Mouse (Mus musculus): ENCODE results near the gene Stard13. TPM values are rescaled to one million over a fixed set of nuclear protein-coding genes. Genes with fewer than 3 reads are reported as not detected.

The Stard13 gene
- total RNA-seq, 1 experiment = 6.8 TPM

DNA sequence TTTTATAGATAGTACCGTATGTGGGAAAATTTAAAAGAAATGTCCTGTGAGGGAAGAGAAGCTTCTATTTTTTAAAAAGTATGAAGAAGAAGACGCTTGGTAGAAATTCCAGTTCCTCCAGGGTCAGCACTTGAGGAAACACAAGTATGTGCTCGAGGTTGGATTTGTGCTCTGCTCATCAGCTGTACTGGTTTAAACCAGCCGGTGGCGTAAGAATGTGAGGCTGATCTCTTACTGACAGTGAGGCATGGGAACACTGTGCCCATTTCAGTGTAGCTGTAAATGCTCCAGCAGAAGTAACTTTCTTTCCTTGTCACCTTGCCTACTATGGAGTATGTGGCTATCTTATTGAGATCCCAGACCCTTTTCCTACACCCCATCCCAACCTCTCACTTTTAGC is 180.4 kb downstream of the Stard13 start:
- Histone ChIP-seq H3K27ac (ENCODE audit: insufficient read depth, low read depth, low read length, poor library complexity, severe bottlenecking) (no peak overlapping the region), H3K4me3 (ENCODE audit: insufficient read depth in 1 of 2, low read depth in 1 of 2, low read length in 2 of 2, poor library complexity in 1 of 2, severe bottlenecking in 1 of 2) (no peak overlapping the region), H3K9ac (ENCODE audit: insufficient read depth, low read depth, low read length, poor library complexity, severe bottlenecking) (no peak overlapping the region), H3K9me3 (ENCODE audit: control insufficient read depth, insufficient read depth, low read depth, low read length) (no peaks in the 10 kb centered on the region), H3K4me1 (ENCODE audit: control insufficient read depth in 2 of 2, insufficient read depth in 2 of 2, low read length in 2 of 2, poor library complexity in 1 of 2) (peaks cover 0 to 2% of the 10 kb centered on the region in 2 experiments; a peak in 1 of 4 replicates), H3K36me3 (ENCODE audit: control insufficient read depth, insufficient read depth, low read length, poor library complexity, severe bottlenecking) (no peaks in the 10 kb centered on the region)
- in situ Hi-C loops (cut with MboI; ENCODE audit: low sequenced_read_pairs in 2 of 2, unreplicated experiment in 2 of 2) = no loop called here
- TF ChIP-seq ZC3H11A (IDR thresholded peaks at IDR 0.05; ENCODE audit: borderline replicate concordance, low read depth, low read length) (no peak), MAFK (IDR thresholded peaks at IDR 0.05; ENCODE audit: insufficient read depth, low read depth, low read length) (no peak), ZNF384 (IDR thresholded peaks at IDR 0.05; ENCODE audit: low read depth, low read length) (no peak), CHD2 (IDR thresholded peaks at IDR 0.05; ENCODE audit: low read depth, low read length) (no peak), HCFC1 (IDR thresholded peaks at IDR 0.05; ENCODE audit: borderline replicate concordance, insufficient read depth, low read length) (no peak)
- DNase-seq (ENCODE audit: low read depth, low spot score) = no peak

DNA sequence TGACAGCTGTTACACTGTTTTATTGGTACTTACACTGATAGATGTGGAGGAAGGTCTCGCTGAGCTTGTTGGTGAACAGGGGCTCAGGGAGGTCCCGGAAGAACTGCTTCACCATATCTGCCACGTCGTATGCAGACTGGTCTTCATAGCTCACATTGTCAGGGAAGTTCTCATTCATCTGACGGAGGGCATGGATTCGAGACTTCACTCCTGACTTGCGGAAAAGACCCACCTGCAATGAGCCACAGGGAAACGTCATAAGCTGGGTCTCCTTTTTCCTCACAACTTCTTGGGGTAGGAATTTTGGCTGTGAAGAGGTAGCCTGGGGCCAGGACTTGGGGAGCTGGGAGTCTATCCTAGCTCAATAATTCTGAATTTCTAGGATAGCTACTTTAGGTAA is 181.3 kb downstream of the Stard13 start:
- no peak overlapping the region for H3K27ac ChIP-seq (ENCODE audit: insufficient read depth, low read depth, low read length, poor library complexity, severe bottlenecking)
- no peak for DNase-seq (ENCODE audit: low read depth, low spot score)
- no peak overlapping the region for H3K4me3 ChIP-seq (ENCODE audit: insufficient read depth in 1 of 2, low read depth in 1 of 2, low read length in 2 of 2, poor library complexity in 1 of 2, severe bottlenecking in 1 of 2)
- peaks cover 0 to 2% of the 10 kb centered on the region in 2 experiments; a peak in 1 of 4 replicates for H3K4me1 ChIP-seq (ENCODE audit: control insufficient read depth in 2 of 2, insufficient read depth in 2 of 2, low read length in 2 of 2, poor library complexity in 1 of 2)
- no peaks in the 10 kb centered on the region for H3K36me3 ChIP-seq (ENCODE audit: control insufficient read depth, insufficient read depth, low read length, poor library complexity, severe bottlenecking)
- H3K9me3 ChIP-seq (ENCODE audit: control insufficient read depth, insufficient read depth, low read depth, low read length) = no peaks in the 10 kb centered on the region
- TF ChIP-seq MAFK (IDR thresholded peaks at IDR 0.05; ENCODE audit: insufficient read depth, low read depth, low read length) (no peak), ZC3H11A (IDR thresholded peaks at IDR 0.05; ENCODE audit: borderline replicate concordance, low read depth, low read length) (no peak), HCFC1 (IDR thresholded peaks at IDR 0.05; ENCODE audit: borderline replicate concordance, insufficient read depth, low read length) (no peak), ZNF384 (IDR thresholded peaks at IDR 0.05; ENCODE audit: low read depth, low read length) (no peak), CHD2 (IDR thresholded peaks at IDR 0.05; ENCODE audit: low read depth, low read length) (no peak)
- no peak overlapping the region for H3K9ac ChIP-seq (ENCODE audit: insufficient read depth, low read depth, low read length, poor library complexity, severe bottlenecking)
- in situ Hi-C loops (cut with MboI; ENCODE audit: low sequenced_read_pairs in 2 of 2, unreplicated experiment in 2 of 2) = no loop called here

DNA sequence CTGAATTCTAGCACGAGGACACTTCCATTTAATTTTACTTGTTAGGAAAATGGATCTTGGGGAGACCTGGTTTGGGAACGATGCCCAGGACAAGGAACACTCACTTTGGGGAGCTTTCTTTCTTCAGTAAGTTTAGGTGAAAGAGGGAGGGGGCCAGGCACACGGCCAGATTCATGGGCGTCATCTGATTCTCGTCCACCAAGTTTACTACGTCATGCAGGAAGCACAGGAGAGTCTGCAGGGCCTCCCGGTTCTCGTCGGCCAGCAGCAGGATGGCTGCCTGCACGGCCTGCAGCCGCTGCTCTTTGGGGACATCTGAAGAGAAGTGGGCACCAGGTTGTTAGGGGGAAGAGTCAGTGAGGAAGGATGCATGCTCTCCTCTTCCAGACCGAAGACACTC is 186.1 kb downstream of the Stard13 start:
- TF ChIP-seq ZC3H11A (IDR thresholded peaks at IDR 0.05; ENCODE audit: borderline replicate concordance, low read depth, low read length) (no peak), ZNF384 (IDR thresholded peaks at IDR 0.05; ENCODE audit: low read depth, low read length) (no peak), HCFC1 (IDR thresholded peaks at IDR 0.05; ENCODE audit: borderline replicate concordance, insufficient read depth, low read length) (no peak)
- H3K4me3 ChIP-seq (ENCODE audit: insufficient read depth in 1 of 2, low read depth in 1 of 2, low read length in 2 of 2, poor library complexity in 1 of 2, severe bottlenecking in 1 of 2) = no peak overlapping the region
- no peaks in the 10 kb centered on the region; the same call in 1 of the 2 replicates for H3K36me3 ChIP-seq (ENCODE audit: control insufficient read depth, insufficient read depth, low read length, poor library complexity, severe bottlenecking)
- H3K4me1 ChIP-seq (ENCODE audit: control insufficient read depth in 2 of 2, insufficient read depth in 2 of 2, low read length in 2 of 2, poor library complexity in 1 of 2) = no peaks in the 10 kb centered on the region; a peak in 2 of 4 replicates
- H3K9ac ChIP-seq (ENCODE audit: insufficient read depth, low read depth, low read length, poor library complexity, severe bottlenecking) = no peak overlapping the region
- in situ Hi-C loops (cut with MboI; ENCODE audit: low sequenced_read_pairs in 2 of 2, unreplicated experiment in 2 of 2) = no loop called here
- DNase-seq (ENCODE audit: low read depth, low spot score) = no peak
- no peaks in the 10 kb centered on the region for H3K9me3 ChIP-seq (ENCODE audit: control insufficient read depth, insufficient read depth, low read depth, low read length)
- no peak overlapping the region for H3K27ac ChIP-seq (ENCODE audit: insufficient read depth, low read depth, low read length, poor library complexity, severe bottlenecking)

DNA sequence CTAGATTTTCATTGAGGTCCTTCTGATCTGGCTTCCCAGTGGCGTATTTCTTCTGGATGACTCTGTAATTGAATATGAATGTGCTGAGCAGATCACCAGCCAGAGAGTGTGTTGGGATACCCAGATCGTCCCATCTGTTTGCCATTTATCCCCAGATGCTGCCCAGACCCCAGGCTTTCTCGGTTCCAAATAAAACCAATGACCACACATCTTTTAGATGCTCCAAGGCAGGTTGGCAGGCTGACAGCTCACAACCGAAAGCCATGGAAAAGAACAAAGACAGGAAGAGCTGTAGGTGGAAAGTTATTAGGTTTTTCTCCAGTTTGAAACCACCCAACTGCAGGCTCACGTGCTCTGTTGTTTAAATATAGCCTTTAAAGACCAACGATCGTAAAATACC is 186.7 kb downstream of the Stard13 start:
- Histone ChIP-seq H3K27ac (ENCODE audit: insufficient read depth, low read depth, low read length, poor library complexity, severe bottlenecking) (no peak overlapping the region), H3K9ac (ENCODE audit: insufficient read depth, low read depth, low read length, poor library complexity, severe bottlenecking) (no peak overlapping the region), H3K9me3 (ENCODE audit: control insufficient read depth, insufficient read depth, low read depth, low read length) (no peaks in the 10 kb centered on the region), H3K4me1 (ENCODE audit: control insufficient read depth in 2 of 2, insufficient read depth in 2 of 2, low read length in 2 of 2, poor library complexity in 1 of 2) (no peaks in the 10 kb centered on the region; a peak in 2 of 4 replicates), H3K36me3 (ENCODE audit: control insufficient read depth, insufficient read depth, low read length, poor library complexity, severe bottlenecking) (no peaks in the 10 kb centered on the region; the same call in 1 of the 2 replicates), H3K4me3 (ENCODE audit: insufficient read depth in 1 of 2, low read depth in 1 of 2, low read length in 2 of 2, poor library complexity in 1 of 2, severe bottlenecking in 1 of 2) (no peak overlapping the region)
- in situ Hi-C loops (cut with MboI; ENCODE audit: low sequenced_read_pairs in 2 of 2, unreplicated experiment in 2 of 2) = no loop called here
- DNase-seq (ENCODE audit: low read depth, low spot score) = no peak
- TF ChIP-seq HCFC1 (IDR thresholded peaks at IDR 0.05; ENCODE audit: borderline replicate concordance, insufficient read depth, low read length) = no peak

DNA sequence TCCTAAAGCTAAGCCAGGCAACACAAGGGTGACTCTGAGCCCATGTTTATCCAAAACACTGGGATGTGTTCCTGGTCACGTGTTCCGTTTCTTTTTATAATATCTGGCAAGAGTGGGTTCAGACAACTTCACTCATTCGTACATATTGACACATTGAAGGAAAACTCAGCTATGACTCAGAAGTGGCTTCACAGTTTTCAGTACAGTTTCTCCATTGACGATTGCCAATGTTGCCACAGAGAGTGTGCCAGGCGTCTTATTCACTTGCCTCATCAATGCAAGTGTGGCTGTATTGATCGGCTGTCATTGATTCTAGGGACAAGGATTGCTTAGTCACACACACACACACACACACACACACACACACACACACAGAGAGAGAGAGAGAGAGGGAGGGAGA is 187.5 kb downstream of the Stard13 start:
- H3K36me3 ChIP-seq (ENCODE audit: control insufficient read depth, insufficient read depth, low read length, poor library complexity, severe bottlenecking) = no peaks in the 10 kb centered on the region; the same call in 1 of the 2 replicates
- H3K27ac ChIP-seq (ENCODE audit: insufficient read depth, low read depth, low read length, poor library complexity, severe bottlenecking) = no peak overlapping the region
- no peak overlapping the region for H3K9ac ChIP-seq (ENCODE audit: insufficient read depth, low read depth, low read length, poor library complexity, severe bottlenecking)
- DNase-seq (ENCODE audit: low read depth, low spot score) = no peak
- no peaks in the 10 kb centered on the region for H3K9me3 ChIP-seq (ENCODE audit: control insufficient read depth, insufficient read depth, low read depth, low read length)
- TF ChIP-seq ZC3H11A (IDR thresholded peaks at IDR 0.05; ENCODE audit: borderline replicate concordance, low read depth, low read length) (no peak), HCFC1 (IDR thresholded peaks at IDR 0.05; ENCODE audit: borderline replicate concordance, insufficient read depth, low read length) (no peak), CHD2 (IDR thresholded peaks at IDR 0.05; ENCODE audit: low read depth, low read length) (no peak), MAFK (IDR thresholded peaks at IDR 0.05; ENCODE audit: insufficient read depth, low read depth, low read length) (no peak), ZNF384 (IDR thresholded peaks at IDR 0.05; ENCODE audit: low read depth, low read length) (no peak)
- in situ Hi-C loops (cut with MboI; ENCODE audit: low sequenced_read_pairs in 2 of 2, unreplicated experiment in 2 of 2) = no loop called here
- no peaks in the 10 kb centered on the region; a peak in 2 of 4 replicates for H3K4me1 ChIP-seq (ENCODE audit: control insufficient read depth in 2 of 2, insufficient read depth in 2 of 2, low read length in 2 of 2, poor library complexity in 1 of 2)
- no peak overlapping the region for H3K4me3 ChIP-seq (ENCODE audit: insufficient read depth in 1 of 2, low read depth in 1 of 2, low read length in 2 of 2, poor library complexity in 1 of 2, severe bottlenecking in 1 of 2)

Data from ES-E14 (cell line).